ENCODE assay signal across 17 mouse cellular contexts in genomic region chr7:38151706-38152312, GRCm38 (mm10). TPM values are rescaled to one million over a fixed set of nuclear protein-coding genes. Genes with fewer than 3 reads are reported as not detected.
A peak's percentile ranks its signal among the peaks of the same experiment; 100 is the strongest.
DNase-seq lines count a peak whose midpoint lies in the region; ATAC-seq lines count a peak whose summit lies in the region.
"Had no signal": no experiment of that assay in that cellular context is flagged by ENCODE, and none has a peak within 500 bp of the region (broad histone marks: within the 10 kb centered on the region; RNA-seq: fewer than 3 reads in every experiment).

No protein-coding gene starts in this region.

- no peaks in the 10 kb centered on the region for H3K4me1 ChIP-seq in hindbrain, embryonic 16.5 days (ENCODE audit: control insufficient read depth, insufficient read depth, low read depth, low read length)
- no peaks in the 10 kb centered on the region for H3K4me1 ChIP-seq in hindbrain, embryonic 12.5 days
- H3K4me1 ChIP-seq in midbrain, embryonic 13.5 days (replicated peaks) = no peaks in the 10 kb centered on the region
- no peaks in the 10 kb centered on the region for H3K4me1 ChIP-seq in midbrain, embryonic 10.5 days
- H3K4me1 ChIP-seq: heart, embryonic 10.5 days; liver, embryonic 15.5 days had no signal

- ATAC-seq in hindbrain, embryonic 16.5 days = 0 out of 2 replicates have a peak, but pooled peaks have one; percentile 24
- no peak for ATAC-seq in hindbrain, embryonic 12.5 days (ENCODE audit: low FRiP score)
- ATAC-seq in midbrain, embryonic 13.5 days = 0 out of 2 replicates have a peak, but pooled peaks have one; percentile 48
- ATAC-seq: CD4-positive, CD25-positive, alpha-beta regulatory T cell, adult 4 months had no signal

- H3K9me3 ChIP-seq in hindbrain, embryonic 16.5 days (ENCODE audit: control insufficient read depth, low read length) = no peaks in the 10 kb centered on the region
- no peaks in the 10 kb centered on the region; the same call in 1 of the 2 replicates for H3K9me3 ChIP-seq in hindbrain, embryonic 12.5 days (replicated peaks)
- H3K9me3 ChIP-seq in midbrain, embryonic 13.5 days = no peaks in the 10 kb centered on the region
- peaks cover 5% of the 10 kb centered on the region; the same call in 1 of the 2 replicates for H3K9me3 ChIP-seq in midbrain, embryonic 10.5 days (replicated peaks)
- H3K9me3 ChIP-seq: heart, embryonic 10.5 days; liver, embryonic 15.5 days had no signal

- H3K9ac ChIP-seq in hindbrain, embryonic 16.5 days (ENCODE audit: low read depth, low read length) = no peak overlapping the region
- H3K9ac ChIP-seq in hindbrain, embryonic 12.5 days = no peak overlapping the region
- no peak overlapping the region for H3K9ac ChIP-seq in midbrain, embryonic 13.5 days (replicated peaks)
- H3K9ac ChIP-seq: liver, embryonic 15.5 days had no signal

- H3K36me3 ChIP-seq in hindbrain, embryonic 16.5 days (ENCODE audit: control insufficient read depth, insufficient read depth, low read length) = no peaks in the 10 kb centered on the region
- H3K36me3 ChIP-seq in hindbrain, embryonic 12.5 days = no peaks in the 10 kb centered on the region
- no peaks in the 10 kb centered on the region for H3K36me3 ChIP-seq in midbrain, embryonic 13.5 days
- H3K36me3 ChIP-seq in midbrain, embryonic 10.5 days = no peaks in the 10 kb centered on the region
- H3K36me3 ChIP-seq: heart, embryonic 10.5 days; liver, embryonic 15.5 days had no signal

- no peak for DNase-seq in midbrain, embryonic 10.5 days (ENCODE audit: low spot score)
- peak; percentile 20 for DNase-seq in brain, embryonic 18.5 days (ENCODE audit: low read depth, low spot score)
- DNase-seq in layer of hippocampus, postnatal 36 days = peak; percentile 14 to 28
- no peak for DNase-seq in cerebellum, adult 8-10 months
- DNase-seq: cerebellum, adult 11-12 months; gastrocnemius, adult 2 months; kidney, adult 18-20 months; kidney, postnatal 25 days; left cerebral cortex, postnatal 4 days; thymus, postnatal 14 days had no signal

- no peaks in the 10 kb centered on the region for H3K27me3 ChIP-seq in hindbrain, embryonic 16.5 days (replicated peaks; ENCODE audit: control insufficient read depth, insufficient read depth, low read length)
- H3K27me3 ChIP-seq in hindbrain, embryonic 12.5 days = no peaks in the 10 kb centered on the region
- no peaks in the 10 kb centered on the region for H3K27me3 ChIP-seq in midbrain, embryonic 13.5 days
- no peaks in the 10 kb centered on the region for H3K27me3 ChIP-seq in midbrain, embryonic 10.5 days (ENCODE audit: low read depth, poor library complexity, severe bottlenecking)
- H3K27me3 ChIP-seq: liver, embryonic 15.5 days had no signal

- H3K4me2 ChIP-seq in hindbrain, embryonic 16.5 days (ENCODE audit: low read length) = no peak overlapping the region
- no peak overlapping the region for H3K4me2 ChIP-seq in hindbrain, embryonic 12.5 days (replicated peaks)
- H3K4me2 ChIP-seq in midbrain, embryonic 13.5 days (replicated peaks) = no peak overlapping the region
- H3K4me2 ChIP-seq: liver, embryonic 15.5 days had no signal

- H3K27ac ChIP-seq in hindbrain, embryonic 16.5 days (ENCODE audit: low read depth, low read length) = no peak overlapping the region
- no peak overlapping the region for H3K27ac ChIP-seq in hindbrain, embryonic 12.5 days
- H3K27ac ChIP-seq in midbrain, embryonic 13.5 days = no peak overlapping the region
- H3K27ac ChIP-seq in midbrain, embryonic 10.5 days (replicated peaks) = no peak overlapping the region
- H3K27ac ChIP-seq: gastrocnemius, adult 2 months; heart, embryonic 10.5 days; liver, embryonic 15.5 days; macrophage had no signal

- WGBS in hindbrain, embryonic 16.5 days = 66% methylated on average over 13 of the region's 14 CpGs
- 70% methylated on average over 13 of the region's 14 CpGs for WGBS in hindbrain, embryonic 12.5 days
- WGBS in midbrain, embryonic 13.5 days = 69% methylated on average over 14 of the region's 14 CpGs
- 72% methylated on average over 14 of the region's 14 CpGs for WGBS in midbrain, embryonic 10.5 days

- no peak overlapping the region for H3K4me3 ChIP-seq in hindbrain, embryonic 16.5 days (ENCODE audit: low read length)
- H3K4me3 ChIP-seq in hindbrain, embryonic 12.5 days = no peak overlapping the region
- H3K4me3 ChIP-seq in midbrain, embryonic 13.5 days (replicated peaks) = no peak overlapping the region
- no peak overlapping the region for H3K4me3 ChIP-seq in midbrain, embryonic 10.5 days
- H3K4me3 ChIP-seq: gastrocnemius, adult 2 months; heart, embryonic 10.5 days; liver, embryonic 15.5 days had no signal

RNA-seq across cellular contexts. Expression of gene 1600014C10Rik, which starts 31.2 kb away (rescaled TPM):
- 32.7 and 33.7 TPM in 2 replicates for polyA plus RNA-seq in hindbrain, embryonic 16.5 days (2015; fragmentation: Nextera tagmentation; extraction: Ambion mirVana)
- polyA plus RNA-seq in hindbrain, embryonic 12.5 days (2016; fragmentation: Nextera tagmentation; extraction: Ambion mirVana) = 21.4 and 22.3 TPM in 2 replicates
- 21.7 and 22.6 TPM in 2 replicates for polyA plus RNA-seq in midbrain, embryonic 13.5 days (2015; fragmentation: Nextera tagmentation; extraction: Ambion mirVana)
- 14.3 and 16.3 TPM in 2 replicates for polyA plus RNA-seq in midbrain, embryonic 10.5 days (2016; fragmentation: Nextera tagmentation; extraction: Ambion mirVana)
- total RNA-seq in layer of hippocampus, postnatal 36 days (2021) = 10 to 100 TPM; 25.7 to 26.3 TPM

RNA-seq across cellular contexts. Expression of gene Ccne1, which starts 44.5 kb away (rescaled TPM):
- polyA plus RNA-seq in hindbrain, embryonic 16.5 days (2015; fragmentation: Nextera tagmentation; extraction: Ambion mirVana) = 20.2 and 20.8 TPM in 2 replicates
- polyA plus RNA-seq in hindbrain, embryonic 12.5 days (2016; fragmentation: Nextera tagmentation; extraction: Ambion mirVana) = 36.1 and 36.7 TPM in 2 replicates
- polyA plus RNA-seq in midbrain, embryonic 13.5 days (2015; fragmentation: Nextera tagmentation; extraction: Ambion mirVana) = 15.7 and 17.6 TPM in 2 replicates
- polyA plus RNA-seq in midbrain, embryonic 10.5 days (2016; fragmentation: Nextera tagmentation; extraction: Ambion mirVana) = 71.1 and 94.2 TPM in 2 replicates
- 10 to 100 TPM; 14.2 to 14.5 TPM for total RNA-seq in layer of hippocampus, postnatal 36 days (2021)

Comparison
In these comparisons a context has a peak if more than half of its experiments do, and no peak if none do; other contexts are left out.
1. DNase-seq: peak in brain, embryonic 18.5 days (single experiment) and layer of hippocampus, postnatal 36 days (2 of 2); none in midbrain, embryonic 10.5 days (single experiment) and cerebellum, adult 8-10 months (single experiment).